Mouse (Mus musculus): ENCODE measurements at regions not wholly inside any gene's neighbourhood (a gene's known extent, or its start where the extent isn't known, plus 50 kb on each side); places are given as distances from the start of the nearest gene placed in this dataset.

DNA sequence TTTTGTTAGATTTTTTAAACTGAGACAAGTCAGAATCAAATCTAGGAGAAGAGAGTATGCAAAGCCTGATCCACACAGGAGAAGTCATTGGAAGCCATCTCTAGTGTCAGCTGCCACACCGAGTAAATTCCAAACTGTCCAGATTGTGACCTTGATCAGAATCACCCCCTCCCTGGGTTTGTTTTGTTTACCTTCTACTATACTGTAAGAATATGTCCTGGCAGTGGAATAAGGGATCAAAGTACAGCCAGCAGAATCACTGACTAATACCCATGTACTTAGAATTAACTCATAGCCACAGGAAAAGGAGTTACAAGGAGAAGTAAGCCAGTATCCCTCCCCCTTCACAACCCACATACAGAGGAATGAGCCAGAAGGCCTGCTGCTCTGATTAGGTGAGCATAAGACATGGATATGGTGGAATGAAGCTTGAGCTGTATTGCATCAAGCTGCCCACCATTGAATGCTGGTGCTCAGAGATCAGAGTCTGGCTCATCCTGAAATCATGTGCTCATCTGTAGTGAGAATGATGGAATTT, 70.9 kb upstream of the Bmper start:
- no peak for TF ChIP-seq CTCF (IDR thresholded peaks at IDR 0.05; ENCODE audit: low read depth)
- no peak overlapping the region for H3K9ac ChIP-seq (replicated peaks; ENCODE audit: low read length)
- no peaks in the 10 kb centered on the region for H3K4me1 ChIP-seq (ENCODE audit: insufficient read depth, low read length)
- H3K36me3 ChIP-seq (ENCODE audit: insufficient read depth, low read length), result no peaks in the 10 kb centered on the region
- no peaks in the 10 kb centered on the region for H3K27me3 ChIP-seq (ENCODE audit: insufficient read depth, low read length)
- no peak overlapping the region for H3K4me3 ChIP-seq (ENCODE audit: low read length)
- H3K4me2 ChIP-seq (ENCODE audit: low read depth, low read length), result no peak overlapping the region
- 86% methylated on average over 1 of the region's 1 CpGs for WGBS
- ATAC-seq (no peak), DNase-seq (ENCODE audit: low spot score) (no peak)
- H3K27ac ChIP-seq, result no peak overlapping the region
- H3K9me3 ChIP-seq (ENCODE audit: low read length), result no peaks in the 10 kb centered on the region

DNA sequence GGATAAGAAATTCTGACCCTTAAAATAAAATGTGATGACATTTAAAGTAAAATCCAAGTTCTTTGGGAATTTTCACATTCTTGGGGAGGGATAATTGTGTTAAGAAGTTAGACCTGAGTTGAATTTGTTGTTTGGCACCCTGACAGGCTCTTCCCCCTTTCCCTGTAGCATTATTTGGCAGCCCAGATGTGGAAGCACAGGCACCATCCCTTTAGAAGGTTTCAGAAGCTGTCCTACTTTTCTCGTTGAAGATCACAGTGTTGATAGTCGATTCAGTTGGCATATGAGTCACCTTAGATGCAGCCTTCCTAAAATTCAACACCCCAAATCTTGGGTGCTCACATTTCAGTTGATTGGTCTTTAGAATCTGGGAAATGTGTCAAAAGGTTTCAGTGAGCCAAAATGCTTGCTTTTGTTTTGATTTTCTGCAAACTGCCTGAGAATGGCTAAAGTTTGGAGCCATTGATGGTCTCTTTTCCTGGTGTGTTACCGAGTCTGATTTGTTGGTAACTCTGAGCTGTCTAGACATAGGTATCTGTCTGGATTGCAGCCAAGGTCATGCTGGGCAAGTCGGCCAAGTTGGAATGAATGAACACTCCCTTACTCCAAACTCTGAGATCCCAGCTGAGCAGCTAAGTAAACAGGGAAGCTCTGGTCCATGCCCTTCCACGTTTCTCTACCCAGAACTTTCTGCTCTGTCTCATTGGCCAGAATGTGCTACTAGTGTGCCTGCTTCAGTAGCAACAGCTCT, 65.9 kb upstream of the Bmper start:
- DNase-seq (ENCODE audit: low spot score) (no peak), ATAC-seq (no peak)
- no peak for TF ChIP-seq CTCF (IDR thresholded peaks at IDR 0.05; ENCODE audit: low read depth)
- Histone ChIP-seq H3K27ac (no peak overlapping the region), H3K27me3 (ENCODE audit: insufficient read depth, low read length) (no peaks in the 10 kb centered on the region), H3K9ac (replicated peaks; ENCODE audit: low read length) (no peak overlapping the region), H3K9me3 (ENCODE audit: low read length) (no peaks in the 10 kb centered on the region), H3K4me3 (ENCODE audit: low read length) (no peak overlapping the region), H3K4me2 (ENCODE audit: low read depth, low read length) (no peak overlapping the region), H3K36me3 (ENCODE audit: insufficient read depth, low read length) (no peaks in the 10 kb centered on the region), H3K4me1 (ENCODE audit: insufficient read depth, low read length) (no peaks in the 10 kb centered on the region)
- WGBS, result 49% methylated on average over 5 of the region's 5 CpGs

DNA sequence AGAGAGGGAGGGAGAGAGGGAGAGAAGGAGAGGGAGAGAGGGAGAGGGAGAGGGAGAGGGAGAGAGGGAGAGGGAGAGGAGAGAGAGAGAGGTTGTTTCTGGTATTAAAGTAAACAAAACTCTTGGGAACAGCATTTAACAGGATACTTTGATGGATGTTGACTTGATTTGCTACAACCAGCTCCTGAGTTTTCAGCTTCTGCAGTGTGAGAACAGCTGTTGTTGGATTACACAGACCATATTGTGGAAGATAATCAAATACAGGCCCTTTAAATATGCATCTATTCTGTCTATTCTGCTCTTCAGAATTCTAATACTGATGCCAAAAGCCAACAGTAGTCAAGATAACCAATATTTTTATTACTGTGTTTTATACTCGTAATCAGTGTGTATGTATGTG, 64.4 kb upstream of the Bmper start:
- ATAC-seq (no peak), DNase-seq (ENCODE audit: low spot score) (no peak)
- Histone ChIP-seq H3K4me3 (ENCODE audit: low read length) (no peak overlapping the region), H3K4me2 (ENCODE audit: low read depth, low read length) (no peak overlapping the region), H3K4me1 (ENCODE audit: insufficient read depth, low read length) (no peaks in the 10 kb centered on the region), H3K36me3 (ENCODE audit: insufficient read depth, low read length) (no peaks in the 10 kb centered on the region), H3K9ac (replicated peaks; ENCODE audit: low read length) (no peak overlapping the region), H3K9me3 (ENCODE audit: low read length) (no peaks in the 10 kb centered on the region), H3K27ac (no peak overlapping the region), H3K27me3 (ENCODE audit: insufficient read depth, low read length) (no peaks in the 10 kb centered on the region)
- TF ChIP-seq CTCF (IDR thresholded peaks at IDR 0.05; ENCODE audit: low read depth), result no peak
- 85% methylated on average over 1 of the region's 1 CpGs for WGBS

GRCm38 (mm10) chr9:23161346-23161745, 61.5 kb upstream of the Bmper start:
- Histone ChIP-seq H3K4me3 (ENCODE audit: low read length) (no peak overlapping the region), H3K9me3 (ENCODE audit: low read length) (no peaks in the 10 kb centered on the region), H3K4me2 (ENCODE audit: low read depth, low read length) (no peak overlapping the region), H3K27ac (no peak overlapping the region), H3K36me3 (ENCODE audit: insufficient read depth, low read length) (no peaks in the 10 kb centered on the region), H3K4me1 (ENCODE audit: insufficient read depth, low read length) (no peaks in the 10 kb centered on the region), H3K27me3 (ENCODE audit: insufficient read depth, low read length) (no peaks in the 10 kb centered on the region), H3K9ac (replicated peaks; ENCODE audit: low read length) (no peak overlapping the region)
- DNase-seq (ENCODE audit: low spot score) (no peak), ATAC-seq (no peak)
- no peak for TF ChIP-seq CTCF (IDR thresholded peaks at IDR 0.05; ENCODE audit: low read depth)
- 53% methylated on average over 7 of the region's 7 CpGs for WGBS

DNA sequence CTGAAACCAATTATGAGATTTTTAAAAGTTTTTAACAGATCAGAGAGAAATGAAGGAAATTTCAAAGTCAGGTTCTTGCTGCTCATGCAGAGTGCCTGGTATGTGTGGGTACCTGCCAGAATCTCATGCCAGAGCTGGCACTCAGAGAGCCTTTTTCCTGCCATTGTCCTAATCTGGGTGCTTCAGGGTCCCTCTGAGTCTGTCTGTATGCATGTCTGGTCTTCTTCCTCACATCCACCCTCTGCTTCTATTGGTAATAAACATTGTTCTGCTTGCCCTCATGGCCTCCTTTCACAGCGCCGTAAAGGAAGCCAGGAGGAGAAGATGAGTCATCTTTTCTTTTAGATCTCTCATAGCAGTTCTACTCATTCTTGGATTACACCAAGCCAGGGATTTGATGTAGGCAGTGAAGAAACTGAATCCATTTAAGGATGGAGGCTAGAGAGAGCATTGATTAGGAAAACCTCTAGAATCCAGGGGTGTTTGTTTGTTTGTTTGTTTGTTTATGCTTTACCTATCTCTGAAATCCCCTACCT, 55.8 kb upstream of the Bmper start:
- no peak overlapping the region for H3K27ac ChIP-seq
- no peak overlapping the region for H3K4me2 ChIP-seq (ENCODE audit: low read depth, low read length)
- WGBS, result 72% methylated on average over 2 of the region's 2 CpGs
- no peak for TF ChIP-seq CTCF (IDR thresholded peaks at IDR 0.05; ENCODE audit: low read depth)
- ATAC-seq (no peak), DNase-seq (ENCODE audit: low spot score) (no peak)
- H3K9me3 ChIP-seq (ENCODE audit: low read length), result no peaks in the 10 kb centered on the region
- H3K36me3 ChIP-seq (ENCODE audit: insufficient read depth, low read length), result no peaks in the 10 kb centered on the region
- H3K4me1 ChIP-seq (ENCODE audit: insufficient read depth, low read length), result no peaks in the 10 kb centered on the region
- H3K4me3 ChIP-seq (ENCODE audit: low read length), result no peak overlapping the region
- no peaks in the 10 kb centered on the region for H3K27me3 ChIP-seq (ENCODE audit: insufficient read depth, low read length)
- H3K9ac ChIP-seq (replicated peaks; ENCODE audit: low read length), result no peak overlapping the region

- no peaks in the 10 kb centered on the region for H3K36me3 ChIP-seq (ENCODE audit: insufficient read depth, low read length)
- no peak overlapping the region for H3K4me2 ChIP-seq (ENCODE audit: low read depth, low read length)
- ATAC-seq (no peak), DNase-seq (ENCODE audit: low spot score) (no peak)
- no peak for TF ChIP-seq CTCF (IDR thresholded peaks at IDR 0.05; ENCODE audit: low read depth)
- H3K4me3 ChIP-seq (ENCODE audit: low read length), result no peak overlapping the region
- WGBS, result 75% methylated on average over 4 of the region's 4 CpGs
- no peaks in the 10 kb centered on the region for H3K27me3 ChIP-seq (ENCODE audit: insufficient read depth, low read length)
- H3K27ac ChIP-seq, result no peak overlapping the region
- no peaks in the 10 kb centered on the region for H3K9me3 ChIP-seq (ENCODE audit: low read length)
- H3K4me1 ChIP-seq (ENCODE audit: insufficient read depth, low read length), result no peaks in the 10 kb centered on the region
- no peak overlapping the region for H3K9ac ChIP-seq (replicated peaks; ENCODE audit: low read length)
Observed at GRCm38 (mm10) chr9:23167716-23168115, 55.2 kb upstream of the Bmper start.

- TF ChIP-seq CTCF (IDR thresholded peaks at IDR 0.05; ENCODE audit: low read depth), result no peak
- Histone ChIP-seq H3K4me3 (ENCODE audit: low read length) (no peak overlapping the region), H3K4me1 (ENCODE audit: insufficient read depth, low read length) (no peaks in the 10 kb centered on the region), H3K4me2 (ENCODE audit: low read depth, low read length) (no peak overlapping the region), H3K36me3 (ENCODE audit: insufficient read depth, low read length) (no peaks in the 10 kb centered on the region), H3K27ac (no peak overlapping the region), H3K9ac (replicated peaks; ENCODE audit: low read length) (no peak overlapping the region), H3K9me3 (ENCODE audit: low read length) (no peaks in the 10 kb centered on the region), H3K27me3 (ENCODE audit: insufficient read depth, low read length) (no peaks in the 10 kb centered on the region)
- WGBS, result 56% methylated on average over 4 of the region's 4 CpGs
- ATAC-seq (no peak), DNase-seq (ENCODE audit: low spot score) (no peak)
Observed at GRCm38 (mm10) chr9:23168149-23168548, 54.7 kb upstream of the Bmper start.

Data from hindbrain, postnatal 0 days (tissue).